Mouse (Mus musculus) stomach, embryonic 14.5 days (tissue): Measurements from ENCODE around the gene Gpr101. TPM values are rescaled to one million over a fixed set of nuclear protein-coding genes. Genes with fewer than 3 reads are reported as not detected.

Source experiments
- ATAC-seq: fragments of 200-750 bp; cut with Nextera tagmentation; 2 replicates; pipeline ENCODE4 v1.8.0; 2017; ENCODE audit warnings: low read depth, moderate TSS enrichment; ENCODE audit not compliant: insufficient number of reproducible peaks, insufficient read depth, low FRiP score
- H3K27ac ChIP-seq: fragments of 300-500 bp; sonication (generic); 2 replicates; pipeline ENCODE4 v1.5.1; 2014; ENCODE audit warnings: mild to moderate bottlenecking, low read length, moderate library complexity, mixed read lengths
- H3K27me3 ChIP-seq: fragments of 300-500 bp; sonication (generic); 2 replicates; pipeline ENCODE4 v1.6.1; 2014; ENCODE audit warnings: low read length, control low read depth, mixed read lengths; ENCODE audit not compliant: control insufficient read depth, insufficient read depth
- H3K36me3 ChIP-seq: fragments of 300-500 bp; sonication (generic); 2 replicates; pipeline ENCODE4 v1.6.1; 2014; ENCODE audit warnings: mild to moderate bottlenecking, control low read depth, low read length, moderate library complexity, mixed read lengths; ENCODE audit not compliant: control insufficient read depth, insufficient read depth
- H3K4me1 ChIP-seq: fragments of 300-500 bp; sonication (generic); 2 replicates; pipeline ENCODE4 v1.6.1; 2014; ENCODE audit warnings: low read length, control low read depth, mixed read lengths; ENCODE audit not compliant: control insufficient read depth, insufficient read depth
- H3K4me2 ChIP-seq: fragments of 300-500 bp; sonication (generic); replicated peaks from 2 replicates; pipeline ENCODE4 v1.6.1; 2014; ENCODE audit warnings: low read depth, low read length, control low read depth
- H3K4me3 ChIP-seq: fragments of 300-500 bp; sonication (generic); 2 replicates; pipeline ENCODE4 v1.5.1; 2014; ENCODE audit warnings: low read depth, low read length, control low read depth
- H3K9ac ChIP-seq: fragments of 300-500 bp; sonication (generic); replicated peaks from 2 replicates; pipeline ENCODE4 v1.6.1; 2014; ENCODE audit warnings: low read depth, mild to moderate bottlenecking, control low read depth, low read length, moderate library complexity, mixed read lengths
- H3K9me3 ChIP-seq: fragments of 300-500 bp; sonication (generic); 2 replicates; pipeline ENCODE4 v1.6.1; 2016; ENCODE audit warnings: low read depth, low read length, control low read depth; ENCODE audit not compliant: control insufficient read depth
- WGBS: fragments of 180-500 bp; shearing (Covaris S2); extraction: QIAGEN DNeasy Blood & Tissue Kit; methylation state at CpG from one replicate; pipeline ENCODE4 v1.1.7; 2014; 5-methylcytosine and 5-hydroxymethylcytosine counted together
- polyA plus RNA-seq: library from polyadenylated mRNA; unstranded; fragments of >200 nt; fragmentation: Nextera tagmentation; extraction: Ambion mirVana; gene quantifications from 2 replicates; pipeline ENCODE4 v1.2.1, GENCODE M21; 2014

Gene Gpr101
- not detected in 2 replicates for polyA plus RNA-seq

DNA sequence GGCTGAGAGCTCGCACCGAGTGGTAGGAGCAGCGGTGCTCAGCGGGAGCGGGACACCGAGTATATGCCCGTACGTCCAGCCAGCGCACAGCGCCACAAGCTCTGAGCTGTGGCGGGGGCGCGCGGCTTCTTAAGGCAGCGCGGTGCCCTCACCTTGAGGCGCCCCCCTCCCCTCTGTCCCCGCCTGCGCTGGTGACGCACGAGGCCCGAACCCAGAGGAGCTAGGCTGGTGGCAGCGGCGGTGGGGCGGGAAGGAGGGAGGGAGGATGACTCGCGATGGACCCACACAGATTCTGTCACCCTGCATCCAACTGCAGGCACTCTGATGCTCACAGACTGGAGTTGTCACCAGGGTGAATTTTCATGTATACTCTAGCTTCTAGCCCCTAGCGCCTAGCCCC lies at the start of gene Gpr101:
Gene Gpr101 (minus strand): TSS at position 124 of the 400 bp plus-strand sequence.
- 13% methylated on average over 26 of the region's 28 CpGs for WGBS
- Histone ChIP-seq H3K4me2 (peak within 1 kb of the TSS; percentile 38), H3K4me3 (no peak within 1 kb of the TSS), H3K36me3 (no peaks in the 10 kb centered on the region), H3K9ac (no peak within 1 kb of the TSS), H3K27me3 (peaks cover 5% of the 10 kb centered on the region; the same call in 1 of the 2 replicates), H3K4me1 (no peaks in the 10 kb centered on the region), H3K27ac (no peak within 1 kb of the TSS), H3K9me3 (no peaks in the 10 kb centered on the region)
- no peak for ATAC-seq

DNA sequence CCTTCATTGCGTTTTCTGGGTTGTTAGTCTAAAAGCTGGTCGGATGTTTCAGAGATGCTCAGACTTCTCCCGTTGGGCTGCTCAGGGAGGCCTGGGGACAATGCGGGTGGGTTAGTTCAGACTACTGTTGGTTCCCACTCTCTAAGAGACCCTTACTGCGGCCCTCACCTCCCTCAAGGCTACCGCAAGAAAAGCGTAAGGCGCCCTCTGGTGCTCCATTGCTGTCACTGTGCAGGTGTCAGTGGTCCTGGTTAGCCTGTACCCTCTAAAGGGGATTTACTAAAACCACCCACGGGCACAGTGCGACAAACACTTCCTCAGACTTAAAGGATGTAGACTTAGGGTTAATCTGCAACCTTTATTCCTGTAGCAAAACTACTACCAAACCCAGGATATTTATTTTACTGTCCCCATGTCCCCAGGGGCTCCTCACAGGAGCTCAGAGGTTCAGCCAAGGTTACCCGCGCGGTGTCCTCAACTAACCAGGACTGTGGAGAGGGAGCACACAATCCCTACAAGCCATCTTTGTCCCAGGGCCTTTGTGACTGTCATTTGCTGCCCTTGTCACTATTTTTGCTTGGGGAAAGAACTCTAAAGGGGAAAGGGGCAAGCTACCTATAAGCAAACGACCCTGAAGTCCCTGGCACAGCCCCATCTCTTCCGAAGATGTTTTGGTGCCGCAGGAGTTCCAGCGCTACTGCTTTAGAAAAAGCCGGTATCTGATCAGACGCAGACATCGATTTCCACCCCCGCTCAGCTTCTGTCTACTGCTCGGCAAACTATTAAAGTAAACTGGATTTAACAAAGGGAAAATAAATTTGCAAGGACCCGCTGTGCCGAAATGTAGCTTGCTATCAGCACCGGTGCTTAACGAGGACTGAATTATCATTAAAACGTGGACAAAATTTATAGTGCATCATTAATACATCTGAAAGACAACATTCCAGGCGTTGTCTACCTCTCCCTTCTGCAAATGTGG lies 17.8 kb upstream of the Gpr101 start:
- Histone ChIP-seq H3K9ac (no peak overlapping the region), H3K36me3 (no peaks in the 10 kb centered on the region), H3K9me3 (no peaks in the 10 kb centered on the region), H3K27ac (no peak overlapping the region), H3K4me3 (no peak overlapping the region), H3K4me1 (no peaks in the 10 kb centered on the region), H3K4me2 (no peak overlapping the region), H3K27me3 (no peaks in the 10 kb centered on the region)
- 42% methylated on average over 28 of the region's 28 CpGs for WGBS
- no peak for ATAC-seq

DNA sequence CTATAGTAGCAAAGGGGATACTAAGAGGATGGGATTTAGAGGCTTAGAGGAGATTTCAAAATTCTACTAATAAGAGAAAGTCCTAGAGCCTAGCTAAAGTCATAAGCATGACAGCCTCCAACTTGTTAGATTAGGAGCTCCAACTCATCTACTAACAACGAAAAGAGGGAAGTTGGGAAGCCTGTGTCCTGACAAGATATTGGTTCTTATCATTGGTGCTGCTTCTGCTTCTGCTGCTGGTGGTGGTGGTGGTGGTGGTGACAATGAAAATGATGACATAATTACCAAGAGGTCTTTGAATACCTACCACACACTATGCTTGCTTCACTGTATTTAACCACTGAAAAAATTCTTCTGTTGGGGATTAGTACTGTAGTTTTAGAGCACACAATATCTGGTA lies 2.7 kb upstream of the Gpr101 start:
- 79% methylated on average over 1 of the region's 1 CpGs for WGBS
- no peak overlapping the region for H3K27ac ChIP-seq
- no peaks in the 10 kb centered on the region for H3K4me1 ChIP-seq
- peaks cover 5% of the 10 kb centered on the region; the same call in 1 of the 2 replicates for H3K27me3 ChIP-seq
- ATAC-seq: no peak
- H3K4me2 ChIP-seq: no peak overlapping the region
- H3K9me3 ChIP-seq: no peaks in the 10 kb centered on the region
- H3K36me3 ChIP-seq: no peaks in the 10 kb centered on the region
- no peak overlapping the region for H3K4me3 ChIP-seq
- H3K9ac ChIP-seq: no peak overlapping the region

Other genes starting within 250 kb of the Gpr101 start
- gene Arhgef6, start 165.0 kb downstream of the Gpr101 start, polyA plus RNA-seq: 4.4 and 5.4 TPM in 2 replicates
- gene Rbmx, start 110.7 kb downstream of the Gpr101 start, polyA plus RNA-seq: 134 and 139 TPM in 2 replicates
- not detected in 2 replicates for gene Gm364, start 94.6 kb downstream of the Gpr101 start, polyA plus RNA-seq